Mouse (Mus musculus): ENCODE measurements around the gene Rbfox3. TPM values are rescaled to one million over a fixed set of nuclear protein-coding genes. Genes with fewer than 3 reads are reported as not detected.
A peak's percentile ranks its signal among the peaks of the same experiment; 100 is the strongest.

Gene Rbfox3
- total RNA-seq, 2 experiments from 2014 or later, result 0.11 to 0.14 TPM

DNA sequence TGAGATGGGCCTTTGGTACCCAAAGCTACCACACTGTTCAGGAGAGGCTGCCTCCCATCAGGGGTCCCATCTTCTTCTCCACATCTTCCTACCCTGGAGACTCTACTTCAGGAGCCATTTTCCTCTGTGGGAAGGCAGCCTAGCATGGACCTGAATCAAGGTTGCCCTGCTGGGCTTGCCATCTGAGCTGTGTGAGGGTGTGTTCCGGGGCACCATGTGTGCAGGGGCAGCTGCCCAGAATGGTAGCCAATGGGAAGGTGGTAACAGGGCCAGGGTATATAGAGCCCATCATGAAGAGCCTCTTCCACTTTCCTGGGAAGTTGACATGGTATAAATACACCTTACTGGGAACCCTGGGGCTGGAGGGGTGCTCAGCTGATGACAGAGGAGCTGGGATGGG is 281.7 kb downstream of the Rbfox3 start:
- intact Hi-C loops (cut with DNase I), result no loop called here
- no peak for DNase-seq

GRCm38 (mm10) chr11:118627541-118627940 is 283.9 kb downstream of the Rbfox3 start:
- intact Hi-C loops (cut with DNase I), result no loop called here
- DNase-seq, result no peak

- intact Hi-C loops (cut with DNase I), result no loop called here
- DNase-seq, result no peak
Observed at GRCm38 (mm10) chr11:118620869-118621268, 290.5 kb downstream of the Rbfox3 start.

DNA sequence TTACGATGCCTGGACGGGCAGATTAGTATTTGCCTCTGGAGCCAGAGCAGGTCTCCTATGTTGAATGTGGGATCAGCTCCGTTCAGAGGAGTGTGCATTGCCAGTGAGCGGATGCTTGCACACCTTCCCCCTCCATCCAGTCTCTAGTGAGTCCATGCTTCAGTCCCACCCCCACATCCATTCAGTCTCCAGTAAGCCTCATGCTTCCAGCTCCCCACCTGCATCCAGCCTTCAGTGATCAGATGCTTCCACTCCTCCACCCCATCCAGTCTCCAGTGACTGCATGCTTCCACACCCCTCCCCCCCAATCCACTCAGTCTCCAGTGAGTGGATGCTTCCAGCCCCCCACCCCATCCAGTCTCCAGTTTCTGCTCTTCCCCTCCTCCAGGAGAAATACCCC is 297.3 kb downstream of the Rbfox3 start:
- no peak for DNase-seq
- intact Hi-C loops (cut with DNase I), result no loop called here

GRCm38 (mm10) chr11:118610128-118610527 is 301.3 kb downstream of the Rbfox3 start:
- intact Hi-C loops (cut with DNase I), result no loop called here
- no peak for DNase-seq

GRCm38 (mm10) chr11:118609236-118610000 is 302.0 kb downstream of the Rbfox3 start:
- intact Hi-C loops (cut with DNase I), result no loop called here

GRCm38 (mm10) chr11:118607927-118608326 is 303.5 kb downstream of the Rbfox3 start:
- intact Hi-C loops (cut with DNase I), result no loop called here

More at GRCm38 (mm10) chr11:118609236-118610000, 302.0 kb downstream of the Rbfox3 start:
- no peak for DNase-seq

GRCm38 (mm10) chr11:118605570-118605969 is 305.8 kb downstream of the Rbfox3 start:
- DNase-seq, result no peak
- intact Hi-C loops (cut with DNase I), result no loop called here

More at GRCm38 (mm10) chr11:118607927-118608326, 303.5 kb downstream of the Rbfox3 start:
- no peak for DNase-seq

GRCm38 (mm10) chr11:118604206-118604605 is 307.2 kb downstream of the Rbfox3 start:
- intact Hi-C loops (cut with DNase I), result no loop called here
- no peak for DNase-seq

GRCm38 (mm10) chr11:118603126-118603525 is 308.3 kb downstream of the Rbfox3 start:
- DNase-seq, result peak; percentile 9 to 14
- intact Hi-C loops (cut with DNase I), result no loop called here

GRCm38 (mm10) chr11:118601484-118601883 is 309.9 kb downstream of the Rbfox3 start:
- no peak for DNase-seq
- intact Hi-C loops (cut with DNase I), result no loop called here

- intact Hi-C loops (cut with DNase I), result no loop called here
- no peak for DNase-seq
Observed at GRCm38 (mm10) chr11:118600168-118600567, 311.2 kb downstream of the Rbfox3 start.

DNA sequence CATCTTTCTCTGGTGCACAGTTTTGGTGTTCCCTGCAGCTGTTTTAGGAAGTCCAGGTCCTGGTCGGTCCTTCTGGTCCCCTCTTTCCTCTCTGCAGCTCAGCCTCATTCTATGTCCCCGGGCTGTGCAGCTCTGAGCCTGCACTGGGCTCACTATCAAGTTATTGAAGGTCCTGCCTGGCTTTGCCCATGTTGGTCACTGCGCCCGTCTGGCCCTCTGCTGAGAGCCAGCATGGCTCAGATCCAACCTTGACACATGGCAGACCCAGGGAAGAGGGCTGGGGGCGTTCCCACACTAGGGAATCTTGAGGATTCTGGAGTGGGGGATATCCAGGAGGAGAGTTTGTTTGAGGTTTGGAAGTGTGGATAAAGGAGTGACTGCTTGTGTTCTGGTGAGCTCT is 312.7 kb downstream of the Rbfox3 start:
- intact Hi-C loops (cut with DNase I), result no loop called here

GRCm38 (mm10) chr11:118584826-118585225 is 326.6 kb downstream of the Rbfox3 start:
- intact Hi-C loops (cut with DNase I), result no loop called here
- DNase-seq, result peak; percentile 63 to 78

More for the DNA sequence above, 312.7 kb downstream of the Rbfox3 start:
- no peak for DNase-seq

DNA sequence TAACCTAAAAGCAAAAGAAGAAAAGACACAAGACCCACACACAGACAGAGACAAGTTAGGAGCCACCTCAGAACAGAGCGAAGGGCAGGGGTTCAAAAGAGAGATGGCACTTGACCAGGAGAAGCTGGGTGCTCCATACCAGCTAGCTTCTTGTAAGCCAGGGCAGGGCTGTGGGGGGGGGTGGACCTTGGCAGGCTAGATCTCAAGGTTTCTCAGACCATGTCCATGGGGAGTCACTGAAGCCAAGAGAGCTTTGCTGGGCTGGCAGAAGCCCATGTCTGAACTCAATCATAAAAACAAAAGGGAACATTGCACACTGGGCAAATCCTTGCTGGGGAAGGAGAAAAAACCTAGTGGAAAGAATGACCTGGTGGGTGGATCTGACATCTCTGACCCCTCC is 327.4 kb downstream of the Rbfox3 start:
- intact Hi-C loops (cut with DNase I), result no loop called here
- DNase-seq, result no peak

GRCm38 (mm10) chr11:118583573-118583972 is 327.8 kb downstream of the Rbfox3 start:
- DNase-seq, result no peak
- intact Hi-C loops (cut with DNase I), result no loop called here

DNA sequence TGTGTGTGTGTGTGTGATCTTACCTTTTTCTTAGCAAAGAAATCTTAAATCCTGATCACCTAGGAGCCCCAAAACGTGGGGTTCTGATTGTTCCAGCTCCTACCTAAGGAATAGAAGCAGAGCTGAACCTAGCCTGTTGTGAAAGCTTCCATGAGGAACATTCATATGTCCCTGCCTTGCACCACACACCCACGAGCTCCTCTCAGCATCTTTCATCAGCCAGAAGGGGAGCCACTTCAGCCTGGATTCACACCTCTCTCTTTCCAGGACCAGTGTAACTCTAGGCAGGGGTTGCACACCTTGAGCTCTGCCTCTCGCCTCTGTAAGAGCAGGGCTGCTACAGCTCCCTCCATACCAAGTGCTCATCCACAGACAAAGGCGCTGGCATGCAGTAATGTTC is 330.4 kb downstream of the Rbfox3 start:
- no peak for DNase-seq
- intact Hi-C loops (cut with DNase I), result no loop called here

DNA sequence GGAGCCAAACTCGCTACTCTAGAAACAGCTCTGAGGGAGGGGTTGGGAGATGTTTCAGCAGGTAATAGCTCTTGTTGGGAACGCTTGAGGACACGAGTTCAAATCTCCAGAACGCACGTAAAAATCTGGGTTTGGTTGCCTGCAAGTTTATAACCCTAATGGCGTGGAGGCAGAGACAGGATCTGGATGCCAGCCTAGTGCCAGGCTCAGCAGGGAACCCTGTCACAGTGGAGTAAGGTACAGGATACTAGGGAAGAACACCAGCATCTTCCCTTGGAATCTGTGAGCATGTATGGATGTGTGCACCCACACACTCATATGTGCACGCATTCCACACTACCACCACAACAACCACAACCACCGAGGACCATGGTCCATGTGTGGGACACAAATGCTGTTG is 331.8 kb downstream of the Rbfox3 start:
- DNase-seq, result no peak

DNA sequence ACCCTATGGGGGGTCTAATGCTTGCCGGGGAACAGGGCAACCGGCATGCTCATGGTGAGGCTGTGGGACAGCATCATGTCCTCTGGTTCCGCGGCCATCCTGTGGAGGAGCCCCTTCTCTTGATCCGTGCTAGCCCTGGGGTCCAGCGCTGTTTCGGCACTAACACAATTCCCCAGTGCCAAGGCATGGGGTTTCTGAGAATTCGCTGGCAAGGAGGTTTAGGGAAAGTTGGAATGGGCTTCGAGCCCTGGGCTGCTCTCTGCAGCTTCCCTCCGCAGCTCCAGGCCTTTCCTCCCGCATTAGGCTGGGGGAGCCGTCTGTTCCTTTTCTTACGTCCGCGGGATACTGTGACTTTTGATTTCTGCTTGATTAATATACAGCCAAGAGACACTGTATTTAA is 334.1 kb downstream of the Rbfox3 start:
- intact Hi-C loops (cut with DNase I), result no loop called here
- DNase-seq, result no peak

More for the DNA sequence above, 331.8 kb downstream of the Rbfox3 start:
- intact Hi-C loops (cut with DNase I), result no loop called here

DNA sequence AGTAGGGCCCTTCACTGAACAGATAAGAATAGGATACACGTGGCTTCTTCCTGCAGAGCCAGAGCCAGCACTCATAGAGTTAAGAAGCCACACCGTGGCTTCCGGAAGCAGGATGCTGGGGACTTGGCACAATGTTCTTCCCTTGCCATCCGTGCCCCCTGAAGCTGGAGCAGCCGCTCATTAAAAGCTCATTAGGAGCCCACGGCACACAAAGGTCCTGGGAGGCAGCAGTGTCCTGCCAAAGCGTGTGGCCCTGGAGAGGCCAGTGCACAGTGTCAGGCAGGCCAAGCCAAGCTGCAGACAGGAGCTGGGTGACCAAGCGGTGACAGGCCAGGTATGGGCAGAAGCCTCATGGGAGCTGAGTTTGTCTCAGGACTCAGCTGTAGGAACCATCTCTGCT is 334.8 kb downstream of the Rbfox3 start:
- intact Hi-C loops (cut with DNase I), result no loop called here
- DNase-seq, result no peak

- no peak for DNase-seq
- intact Hi-C loops (cut with DNase I), result no loop called here
Observed at GRCm38 (mm10) chr11:118574418-118574817, 337.0 kb downstream of the Rbfox3 start.

DNA sequence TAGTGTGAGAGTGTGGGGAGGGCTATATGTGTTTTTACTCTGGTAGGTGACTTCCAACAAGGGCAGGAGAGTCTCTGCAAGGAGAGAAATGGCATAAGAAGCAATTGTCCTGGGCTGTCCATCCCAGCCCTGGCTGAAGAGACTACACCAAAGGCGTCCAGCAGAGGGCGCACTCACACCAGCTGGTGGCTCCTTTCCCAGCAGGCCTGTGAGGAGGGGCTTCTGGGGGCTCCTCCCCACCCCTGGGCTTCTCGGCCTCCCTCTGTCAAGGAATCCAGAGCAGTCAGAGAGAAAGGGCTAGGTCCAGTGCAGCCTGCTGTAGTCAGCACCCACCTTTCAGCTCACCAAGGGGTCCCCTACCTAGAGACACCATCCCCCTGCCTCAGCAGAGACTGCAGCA is 337.8 kb downstream of the Rbfox3 start:
- intact Hi-C loops (cut with DNase I), result loop anchor here (1.0 kb wide), 1 partner anchor 166 kb away; no protein-coding TSS in a partner anchor
- DNase-seq, result peak; percentile 27 to 53

Data from heart, postnatal 36 days (tissue).